Mouse (Mus musculus): Measurements from ENCODE around the gene Cmip.

The Cmip gene

DNA sequence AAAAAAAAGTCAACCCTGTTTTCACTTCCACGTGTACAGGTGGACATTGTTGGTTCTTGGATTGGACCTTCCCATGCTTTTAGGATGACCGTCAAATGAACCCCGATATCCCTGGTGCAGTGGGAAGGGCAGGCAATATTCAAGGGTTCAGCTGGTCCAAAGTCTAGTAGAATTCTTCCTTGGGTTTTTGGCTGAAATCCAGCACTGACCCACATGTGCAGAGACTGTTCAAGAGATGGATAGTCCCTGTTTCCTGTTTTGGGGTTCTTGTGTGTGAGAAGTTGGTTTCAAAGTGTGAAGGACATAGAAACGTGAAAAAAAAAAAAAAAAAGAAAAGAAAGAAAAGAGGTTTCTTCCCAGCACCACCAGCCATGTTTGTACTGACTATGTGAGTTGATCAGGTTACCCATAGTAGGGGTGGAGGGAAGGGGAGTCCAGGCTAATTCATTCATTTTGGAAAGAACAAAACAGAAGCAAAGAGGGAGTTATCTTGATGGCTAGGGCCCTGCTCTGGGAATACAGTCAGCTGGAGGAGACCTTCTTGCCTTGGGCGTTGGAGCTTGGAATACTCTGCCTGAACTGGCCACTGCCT is 243.5 kb downstream of the Cmip start:
- no peak for DNase-seq (ENCODE audit: low spot score in 2 of 2)

DNA sequence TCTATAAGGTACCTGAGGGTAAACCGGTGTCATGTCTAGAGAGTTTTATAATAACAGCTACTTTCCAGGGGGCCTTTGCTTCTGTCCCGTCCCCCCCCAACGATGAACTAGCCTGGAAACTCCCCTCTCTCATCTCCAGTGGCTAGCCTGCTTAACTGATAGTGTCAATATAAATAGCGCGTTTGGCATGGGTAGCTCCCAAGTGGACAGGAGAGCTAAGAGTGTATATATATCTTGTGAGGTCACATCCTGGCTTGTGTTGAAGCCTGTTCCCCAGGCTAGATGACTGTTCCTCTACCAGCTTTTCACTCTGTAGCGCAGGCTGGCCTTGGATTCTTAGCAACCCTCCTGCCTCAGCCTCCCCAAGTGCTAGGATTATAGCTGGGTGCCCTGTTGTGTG is 244.5 kb downstream of the Cmip start:
- DNase-seq (ENCODE audit: low spot score in 2 of 2): no peak

GRCm38 (mm10) chr8:117503405-117504069 is 246.7 kb downstream of the Cmip start:
- no peak for DNase-seq (ENCODE audit: low spot score in 2 of 2)

- no peak for DNase-seq (ENCODE audit: low spot score in 2 of 2)
Measured at GRCm38 (mm10) chr8:117507703-117508102, 250.8 kb downstream of the Cmip start.
